Mouse (Mus musculus) brain, embryonic 14.5 days (tissue): ENCODE results near the gene Rep15.

Source experiments
- CTCF ChIP-seq: fragments of 200-500 bp; IDR thresholded peaks from 2 replicates; pipeline ENCODE4 v1.5.1; 2012; ENCODE audit warnings: inconsistent platforms, mild to moderate bottlenecking, moderate library complexity, borderline replicate concordance; ENCODE audit not compliant: insufficient read depth, insufficient read length; ENCODE audit errors: extremely low read depth
- POLR2A ChIP-seq: fragments of 200-500 bp; IDR thresholded peaks from 2 replicates; pipeline ENCODE4 v1.6.1; 2012; ENCODE audit warnings: mild to moderate bottlenecking, inconsistent platforms, borderline replicate concordance; ENCODE audit not compliant: poor library complexity, insufficient read depth, insufficient read length, severe bottlenecking; ENCODE audit errors: extremely low read depth

- peak; percentile 94 for TF ChIP-seq POLR2A
- TF ChIP-seq CTCF: no peak
These were observed 10.2 kb downstream of the Rep15 start, which contains the start of gene Mrps35 for GRCm38 (mm10) chr6:147042291-147043290.
